Mouse (Mus musculus): ENCODE results near the gene Gtf3c1.

The Gtf3c1 gene

GRCm38 (mm10) chr7:125707593-125708022 lies at the start of gene Gtf3c1, which contains the start of gene D430042O09Rik:
Gtf3c1 (minus strand) TSS chr7:125707780.
D430042O09Rik (plus strand) TSS chr7:125707888.
- under 1% methylated on average over 45 of the region's 45 CpGs for WGBS

DNA sequence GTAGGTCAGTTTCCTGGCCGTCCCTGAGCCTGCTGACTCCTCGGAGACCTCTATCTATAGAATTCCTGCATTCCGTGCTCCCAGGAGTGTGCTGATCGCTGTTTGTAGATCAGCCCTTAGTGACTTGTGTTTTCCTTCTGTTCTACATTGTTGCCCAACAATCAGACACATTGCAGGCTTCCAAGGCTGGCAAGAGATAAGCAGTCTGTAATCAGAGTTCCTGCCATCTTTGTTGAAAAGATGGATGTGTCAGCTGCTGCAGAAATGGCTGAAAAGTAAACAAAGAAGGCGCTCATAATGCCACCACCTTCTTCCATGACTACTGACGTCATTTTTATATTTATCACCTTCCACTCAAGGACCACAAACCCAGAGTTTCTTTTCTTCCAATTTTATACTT lies 49.2 kb upstream of the Gtf3c1 start:
- WGBS: 77% methylated on average over 6 of the region's 6 CpGs

DNA sequence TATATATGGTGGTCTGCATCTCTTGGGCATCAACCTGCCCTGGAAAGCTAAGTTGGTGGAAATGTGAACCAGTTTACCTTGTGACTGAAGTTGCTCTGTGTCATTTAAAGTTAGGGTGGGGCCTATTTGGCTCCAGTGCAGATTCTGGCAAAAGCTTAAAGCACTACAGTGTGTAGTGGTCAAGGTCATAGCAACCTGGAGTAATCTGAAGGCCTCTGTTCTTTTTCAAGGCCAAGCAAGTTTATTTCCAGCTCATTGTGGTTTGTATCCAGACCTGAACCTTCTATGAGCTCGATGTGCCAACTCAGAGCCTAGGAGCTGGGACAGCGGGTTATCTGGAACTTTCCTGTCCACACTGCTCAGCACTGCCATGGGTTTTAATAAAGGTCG lies 45.7 kb upstream of the Gtf3c1 start:
- 94% methylated on average over 3 of the region's 3 CpGs for WGBS

DNA sequence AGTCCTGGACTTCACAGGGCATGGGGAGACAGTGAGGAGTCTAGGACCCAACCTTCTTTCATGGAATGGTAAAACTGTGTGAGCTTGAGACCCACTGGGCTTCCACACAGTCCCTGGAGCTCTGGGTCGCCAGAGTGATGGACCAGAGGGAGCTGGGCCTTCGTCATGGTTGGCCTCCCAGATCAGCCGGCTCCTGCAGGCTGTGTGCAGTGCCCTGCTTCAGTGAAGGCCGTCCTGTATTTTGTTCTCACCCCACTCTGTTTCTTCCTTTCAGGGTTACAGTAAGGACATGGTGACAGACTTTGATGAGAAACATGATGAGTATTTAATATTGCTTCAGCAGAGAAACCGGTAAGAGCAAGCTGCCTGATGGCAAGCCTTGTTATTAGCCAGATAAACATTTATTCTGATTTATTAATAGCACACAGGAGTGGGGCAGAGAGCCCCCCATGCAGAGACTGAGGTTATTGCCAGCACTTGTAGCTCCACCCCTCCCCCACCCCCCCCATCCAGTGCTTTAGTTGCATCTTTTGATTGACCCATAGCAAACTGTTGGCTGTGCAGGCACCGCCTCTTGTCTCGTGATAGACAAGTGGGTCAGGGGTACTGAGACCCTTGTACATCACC lies 45.2 kb upstream of the Gtf3c1 start:
- WGBS: 93% methylated on average over 7 of the region's 7 CpGs

DNA sequence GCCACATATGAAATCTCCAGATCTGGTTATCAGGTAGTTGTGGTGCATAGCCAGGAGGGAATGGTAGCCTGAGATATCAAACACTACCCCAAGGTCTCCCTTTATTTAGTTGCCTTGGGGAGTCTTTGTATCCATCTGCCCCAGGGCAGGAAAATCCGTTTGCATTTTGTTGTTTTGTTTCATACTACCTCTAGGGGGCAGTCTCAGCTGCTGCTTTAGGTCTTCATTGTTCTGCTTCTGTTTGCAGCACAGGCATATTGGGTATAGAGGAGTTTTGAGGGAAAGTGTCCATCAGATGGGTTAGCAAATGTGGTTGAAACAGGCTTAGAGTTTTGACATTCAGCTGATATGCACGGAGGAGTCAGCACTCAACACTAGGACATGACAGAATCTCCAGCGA lies 40.6 kb upstream of the Gtf3c1 start:
- WGBS: 59% methylated on average over 3 of the region's 3 CpGs

DNA sequence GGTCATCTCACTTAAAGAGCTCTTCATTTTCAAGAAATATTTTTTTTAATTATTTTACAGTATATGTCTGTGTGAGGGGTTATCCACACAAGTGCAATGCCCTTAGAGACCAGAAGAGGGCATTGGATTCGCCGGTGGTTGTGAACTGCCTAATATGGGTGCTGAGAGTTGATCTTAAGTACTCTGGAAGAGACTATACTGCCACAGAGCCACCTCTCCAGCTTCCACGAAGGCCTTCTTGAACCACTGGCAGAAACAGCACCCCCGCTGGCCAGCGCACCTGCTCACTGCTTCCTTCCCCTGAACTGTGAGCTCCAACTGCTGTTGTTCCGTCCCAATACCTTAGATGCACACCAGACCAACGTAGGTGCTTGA lies 39.7 kb upstream of the Gtf3c1 start:
- WGBS: 70% methylated on average over 7 of the region's 7 CpGs

DNA sequence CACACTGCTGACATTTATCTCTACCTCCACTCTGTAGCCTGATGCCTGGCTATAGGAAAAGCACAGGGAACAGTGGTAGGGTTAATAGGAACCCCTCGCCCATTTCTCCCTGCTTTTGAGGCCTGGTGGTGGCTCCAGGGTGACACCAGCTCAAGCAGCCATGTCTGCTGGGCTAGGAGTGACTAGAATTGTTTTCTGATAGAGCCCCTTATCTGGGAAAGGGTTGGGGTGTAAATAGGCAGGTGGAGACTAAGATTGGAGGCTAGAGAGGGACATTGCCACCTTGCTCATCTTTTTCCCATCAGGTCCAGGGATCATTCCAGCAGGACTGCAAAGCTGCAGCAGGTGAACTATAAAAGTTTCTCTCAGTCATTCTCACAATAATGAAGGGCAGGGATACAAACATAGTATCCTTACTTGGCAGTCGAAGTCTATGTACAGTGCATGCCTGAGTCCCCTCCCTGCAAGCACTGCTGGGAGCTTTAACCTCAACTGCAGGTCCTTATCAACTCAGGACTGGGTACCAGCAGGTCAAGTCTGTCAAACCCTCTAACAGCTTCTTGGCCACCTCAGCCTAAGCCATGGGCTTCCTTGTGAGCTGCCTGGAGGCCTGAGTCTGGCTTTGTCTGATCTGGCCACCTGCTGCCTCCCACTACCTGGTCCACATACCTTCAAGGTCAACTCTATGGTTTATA lies 39.2 kb upstream of the Gtf3c1 start:
- WGBS: 98% methylated on average over 2 of the region's 2 CpGs

GRCm38 (mm10) chr7:125744774-125745173 lies 37.2 kb upstream of the Gtf3c1 start:
- WGBS: 94% methylated on average over 1 of the region's 1 CpGs

DNA sequence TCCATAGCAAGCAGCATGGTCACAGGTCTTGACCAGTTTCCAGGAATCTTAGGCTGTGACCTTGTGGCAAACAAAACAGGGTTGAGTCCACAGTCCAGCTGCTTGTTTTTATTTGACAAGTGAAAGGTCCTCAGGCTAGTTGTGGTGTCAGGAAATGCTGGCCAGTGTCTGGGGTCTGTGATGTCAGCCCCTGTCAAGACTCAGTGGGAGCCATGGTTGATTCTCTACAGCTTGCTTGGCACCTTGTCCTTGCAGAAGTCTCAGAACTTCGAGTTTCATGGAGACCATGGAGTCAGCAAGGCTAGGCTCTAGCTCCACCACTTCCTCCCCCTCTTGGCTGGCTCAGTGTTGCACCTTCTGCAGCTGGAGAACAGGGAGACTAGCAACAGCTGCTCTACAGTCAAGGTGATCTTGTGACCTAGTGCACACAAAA lies 33.7 kb upstream of the Gtf3c1 start:
- 39% methylated on average over 1 of the region's 1 CpGs for WGBS

- WGBS: 85% methylated on average over 2 of the region's 2 CpGs
Measured at GRCm38 (mm10) chr7:125740521-125740920, 32.9 kb upstream of the Gtf3c1 start.

- 95% methylated on average over 4 of the region's 4 CpGs for WGBS
Measured at GRCm38 (mm10) chr7:125736366-125737015, 28.9 kb upstream of the Gtf3c1 start.

- 91% methylated on average over 4 of the region's 4 CpGs for WGBS
Measured at GRCm38 (mm10) chr7:125733791-125734190, 26.2 kb upstream of the Gtf3c1 start.

- 36% methylated on average over 5 of the region's 5 CpGs for WGBS
Measured at GRCm38 (mm10) chr7:125723189-125723972, 15.8 kb upstream of the Gtf3c1 start.

DNA sequence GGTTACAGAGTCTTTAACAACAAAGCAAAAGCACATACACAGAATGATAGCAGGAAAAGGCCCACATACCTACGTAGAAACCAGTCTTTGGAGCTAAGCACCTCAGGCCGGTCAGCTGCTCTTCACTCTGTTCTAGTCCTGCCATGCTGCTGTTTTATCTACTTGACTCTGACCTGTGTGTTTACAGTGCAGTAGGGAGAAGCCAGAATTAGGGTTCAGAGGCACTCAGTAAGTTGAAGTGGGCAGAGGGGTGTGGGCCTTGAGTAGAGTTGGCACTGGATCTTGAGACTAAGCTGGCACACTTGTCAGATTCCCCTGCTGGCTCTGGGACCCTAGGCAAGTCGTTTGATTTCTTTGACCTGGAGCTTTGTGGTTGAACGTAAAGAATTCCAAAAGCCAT lies 13.5 kb upstream of the Gtf3c1 start:
- WGBS: 83% methylated on average over 4 of the region's 4 CpGs

DNA sequence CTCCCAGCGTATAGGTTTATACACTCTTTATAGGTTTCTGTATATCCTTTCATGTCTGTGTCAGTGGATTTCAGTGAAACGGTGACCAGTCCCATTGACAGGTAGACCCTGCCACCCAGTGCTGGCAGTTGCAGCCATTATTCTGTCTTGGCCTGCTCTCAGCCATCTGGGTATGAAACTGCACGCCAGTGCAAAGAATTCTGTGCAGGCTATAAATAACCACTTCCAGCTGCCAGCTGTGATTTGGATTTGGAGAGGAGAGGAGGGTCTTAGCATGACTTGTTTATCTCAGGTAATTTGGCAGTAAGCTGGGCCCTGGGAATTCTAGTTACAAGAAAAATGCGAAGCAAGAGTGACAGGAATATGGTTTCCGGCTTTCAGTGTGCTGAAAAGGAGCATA lies 12.8 kb upstream of the Gtf3c1 start:
- 64% methylated on average over 5 of the region's 5 CpGs for WGBS

DNA sequence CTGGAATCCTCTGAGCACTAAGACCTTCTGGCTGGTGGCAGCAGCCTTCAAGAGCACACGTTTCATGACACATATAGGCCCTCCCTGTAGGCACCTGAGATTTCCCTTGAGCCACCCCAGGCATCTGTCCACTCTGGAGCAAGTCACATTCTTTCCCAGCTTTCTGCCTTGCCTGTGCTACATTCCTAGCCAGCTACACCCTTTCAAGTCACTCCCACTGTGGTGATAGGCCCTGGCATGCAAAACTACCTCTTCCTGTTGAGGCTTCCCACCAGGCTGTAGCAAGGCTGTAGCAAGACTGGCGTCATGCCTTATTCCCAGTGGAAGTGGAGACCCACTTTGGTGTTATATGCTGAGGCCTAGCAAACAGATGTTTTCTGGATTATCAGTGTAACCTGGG lies 9.1 kb upstream of the Gtf3c1 start:
- WGBS: 62% methylated on average over 2 of the region's 2 CpGs

- WGBS: 82% methylated on average over 3 of the region's 3 CpGs
Measured at GRCm38 (mm10) chr7:125714803-125715202, 7.2 kb upstream of the Gtf3c1 start.

- 92% methylated on average over 7 of the region's 7 CpGs for WGBS
Measured at GRCm38 (mm10) chr7:125713542-125714055, 6.0 kb upstream of the Gtf3c1 start.

DNA sequence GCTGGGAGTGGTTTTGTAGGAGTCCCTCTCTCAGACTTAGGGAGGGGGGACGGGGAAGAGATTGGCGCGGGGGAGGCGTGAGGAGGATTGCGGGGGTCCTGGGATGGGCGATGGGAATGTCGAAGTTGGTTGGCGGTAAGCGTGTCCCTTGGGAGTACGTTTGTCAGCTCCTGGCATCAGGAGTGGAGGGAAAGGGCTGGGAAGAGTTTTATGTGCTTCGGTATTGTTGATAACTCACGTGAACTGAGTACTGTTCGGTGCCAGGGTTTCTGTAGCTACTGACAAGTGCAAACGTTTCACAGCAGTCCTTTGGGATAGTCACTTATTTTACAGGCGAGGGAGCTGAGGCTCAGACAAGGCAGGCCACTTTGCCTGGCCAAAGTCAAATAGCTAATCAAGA lies 520 bp upstream of the Gtf3c1 start:
- WGBS: 1% methylated on average over 15 of the region's 15 CpGs

- 1% methylated on average over 24 of the region's 24 CpGs for WGBS
Measured at GRCm38 (mm10) chr7:125707186-125707585, 394 bp downstream of the Gtf3c1 start.

DNA sequence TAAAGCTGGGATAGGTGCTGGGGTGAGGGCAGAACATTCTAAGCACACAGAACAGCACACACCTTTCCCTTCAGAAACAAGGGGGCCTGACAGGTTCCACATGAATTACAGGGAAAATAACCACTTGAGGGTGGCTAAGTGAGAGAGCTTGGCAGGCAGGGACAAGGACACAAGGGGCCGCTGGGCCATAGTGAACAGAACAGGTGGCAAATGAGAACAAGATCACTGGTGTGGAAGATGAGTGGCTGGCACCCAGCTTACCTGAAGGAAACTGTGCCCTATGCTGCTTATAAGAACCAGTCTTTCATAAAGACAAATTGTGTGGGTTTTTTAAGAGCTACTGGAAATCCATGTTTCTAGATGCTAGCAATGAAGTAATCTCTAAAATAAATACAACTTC lies 4.8 kb downstream of the Gtf3c1 start:
- 84% methylated on average over 1 of the region's 1 CpGs for WGBS

DNA sequence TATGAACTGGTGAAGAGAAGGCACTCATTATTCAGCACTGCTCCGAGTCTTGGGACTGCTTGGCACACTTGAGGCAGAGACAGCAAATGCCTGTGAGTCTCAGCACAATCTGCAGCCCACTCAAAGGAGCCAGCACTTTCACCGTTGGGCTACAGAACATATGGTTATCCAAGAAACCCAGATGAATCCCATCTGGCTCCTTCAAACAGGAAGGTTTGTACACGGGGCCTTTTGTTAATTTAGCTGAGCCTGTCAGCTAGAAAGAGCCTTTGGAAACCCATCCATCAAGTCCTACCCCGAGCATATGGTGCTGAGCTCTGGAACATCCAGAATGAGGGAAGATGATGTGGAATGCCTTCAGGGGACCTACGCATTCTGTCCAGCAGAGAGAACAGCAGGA lies 13.5 kb downstream of the Gtf3c1 start:
- 31% methylated on average over 5 of the region's 5 CpGs for WGBS

All from cerebral cortex, adult 2 months (tissue).